In the genomic region with DNA sequence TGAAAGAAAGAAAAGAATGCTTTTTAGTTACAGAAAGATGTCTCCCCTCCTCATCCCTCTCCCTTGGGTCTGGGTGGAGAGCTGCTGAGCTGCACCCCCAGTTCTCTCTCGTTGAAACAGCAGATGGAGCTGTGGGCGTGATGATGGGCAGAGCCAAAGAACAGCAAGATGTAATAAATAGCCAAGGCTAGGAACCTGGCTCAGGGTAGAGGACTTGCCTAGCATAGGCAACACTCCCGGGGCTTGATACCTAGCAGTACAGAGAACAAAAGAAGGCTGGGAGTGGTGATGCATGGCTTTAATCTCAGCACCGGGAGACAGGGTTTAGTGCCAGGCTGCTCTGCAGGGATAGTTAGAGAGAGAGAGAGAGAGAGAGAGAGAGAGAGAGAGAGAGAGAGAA, we compare ENCODE assay signal across 13 mouse cellular contexts. TPM values are rescaled to one million over a fixed set of nuclear protein-coding genes. Genes with fewer than 3 reads are reported as not detected.
DNase-seq lines count a peak whose midpoint lies in the region; TF ChIP-seq lines count a peak whose summit lies in the region.
"Had no signal": no experiment of that assay in that cellular context is flagged by ENCODE, and none has a peak within 500 bp of the region (broad histone marks: within the 10 kb centered on the region; RNA-seq: fewer than 3 reads in every experiment).

No protein-coding gene starts in this region.

- H3K27ac ChIP-seq in cerebellum, adult 2 months (ENCODE audit: insufficient read depth, low read length) = peak overlapping the region; percentile 59
- H3K27ac ChIP-seq: forebrain, embryonic 15.5 days; heart, adult 2 months; limb, embryonic 13.5 days; lung, embryonic 15.5 days; midbrain, embryonic 12.5 days had no signal

- peaks cover 25% of the 10 kb centered on the region for H3K4me1 ChIP-seq in cerebellum, adult 2 months (ENCODE audit: control insufficient read depth, insufficient read depth, low read length)
- H3K4me1 ChIP-seq: lung, embryonic 15.5 days had no signal

- WGBS in cerebellum, adult 2 months = 9% methylated on average over 4 of the region's 4 CpGs

- TF ChIP-seq POLR2A in cerebellum, adult 2 months (IDR thresholded peaks at IDR 0.05; ENCODE audit: borderline replicate concordance, insufficient read depth, low read length) = peak; percentile 45; the same call in 1 of the 2 replicates

- TF ChIP-seq CTCF in cerebellum, adult 2 months (IDR thresholded peaks at IDR 0.05; ENCODE audit: borderline replicate concordance, insufficient read depth, low read depth, low read length) = peak; percentile 39; the same call in 1 of the 2 replicates

- intact Hi-C loops in left cerebral cortex, postnatal 36 days (cut with DNase I) = loop anchor here (5.0 kb wide), 1 partner anchor 49 kb away; the partner anchor contains the start of gene Prdm10

- peak; percentile 81 to 94 for DNase-seq in cerebellum, adult 2 months
- peak; percentile 83 to 86 for DNase-seq in cerebellum, postnatal 25 days
- DNase-seq in layer of hippocampus, adult 9-10 months (ENCODE audit: low spot score) = peak; percentile 32
- peak; percentile 75 to 79 for DNase-seq in left cerebral cortex, postnatal 36 days (ENCODE audit: low spot score in 2 of 2)
- DNase-seq in natural killer cell, adult 2 months (ENCODE audit: low spot score in 2 of 2) = no peak
- DNase-seq in c-Kit-positive CD71-positive TER-119-positive erythroid progenitor cells, embryonic 14.5 days (ENCODE audit: low spot score) = no peak
- DNase-seq in adrenal gland, adult 2 months = no peak
- DNase-seq: heart, adult 2 months; thymus, postnatal 4 days had no signal

- no peaks in the 10 kb centered on the region for H3K27me3 ChIP-seq in cerebellum, adult 2 months (ENCODE audit: control insufficient read depth, insufficient read depth, low read length)
- H3K27me3 ChIP-seq: forebrain, embryonic 15.5 days; limb, embryonic 13.5 days; lung, embryonic 15.5 days; midbrain, embryonic 12.5 days had no signal

- H3K4me3 ChIP-seq in cerebellum, adult 2 months (replicated peaks; ENCODE audit: insufficient read depth, low read depth, low read length) = no peak overlapping the region
- H3K4me3 ChIP-seq: forebrain, embryonic 15.5 days; heart, adult 2 months; limb, embryonic 13.5 days; lung, embryonic 15.5 days; midbrain, embryonic 12.5 days had no signal

RNA-seq across cellular contexts. Expression of gene Prdm10, which starts 50.9 kb away (rescaled TPM):
- polyA plus RNA-seq in cerebellum, adult 2 months (2012; rRNA removed) = 21.5 and 23.4 TPM in 2 replicates
- 10 to 100 TPM; 17.1 to 24.3 TPM for total RNA-seq in left cerebral cortex, postnatal 36 days (2021)
- total RNA-seq in adrenal gland, adult 2 months (2021) = 10 to 100 TPM in 1 of 2 experiments, 1 to 10 TPM in 1; 8.4 to 11.3 TPM
- 6.8 and 8.6 TPM in 2 replicates for polyA plus RNA-seq in adrenal gland, adult 2 months (2012; rRNA removed)

RNA-seq across cellular contexts. Expression of gene Nfrkb, which starts 54.7 kb away (rescaled TPM):
- 27.7 and 29.7 TPM in 2 replicates for polyA plus RNA-seq in cerebellum, adult 2 months (2012; rRNA removed)
- total RNA-seq in left cerebral cortex, postnatal 36 days (2021) = 10 to 100 TPM; 24.8 to 34.1 TPM
- total RNA-seq in adrenal gland, adult 2 months (2021) = 10 to 100 TPM; 15.7 to 19.0 TPM
- polyA plus RNA-seq in adrenal gland, adult 2 months (2012; rRNA removed) = 17.7 and 18.7 TPM in 2 replicates

Comparison
In these comparisons a context has a peak if more than half of its experiments do, and no peak if none do; other contexts are left out.
1. DNase-seq: peak in cerebellum, adult 2 months (2 of 2), cerebellum, postnatal 25 days (2 of 2), layer of hippocampus, adult 9-10 months (single experiment) and left cerebral cortex, postnatal 36 days (2 of 2); none in natural killer cell, adult 2 months (0 of 2), c-Kit-positive CD71-positive TER-119-positive erythroid progenitor cells, embryonic 14.5 days (single experiment) and adrenal gland, adult 2 months (single experiment).